Mouse (Mus musculus) hindbrain, embryonic 11.5 days (tissue): Measurements from ENCODE around the gene Tpk1. TPM values are rescaled to one million over a fixed set of nuclear protein-coding genes. Genes with fewer than 3 reads are reported as not detected.

ENCODE experiments used
- ATAC-seq: fragments of 200-750 bp; cut with Nextera tagmentation; 2 replicates; pipeline ENCODE4 v1.8.0; 2017; ENCODE audit warnings: mild to moderate bottlenecking, moderate TSS enrichment, moderate library complexity; ENCODE audit not compliant: low FRiP score
- DNase-seq: peaks from one replicate; pipeline ENCODE4 v3.0.0-alpha.2; 2015; ENCODE audit warnings: low spot score
- H3K27ac ChIP-seq: fragments of 300-500 bp; sonication (generic); 2 replicates; pipeline ENCODE4 v1.5.1; 2014; ENCODE audit warnings: mild to moderate bottlenecking, low read depth, low read length
- H3K27me3 ChIP-seq: fragments of 300-500 bp; sonication (generic); 2 replicates; pipeline ENCODE4 v1.6.1; 2014; ENCODE audit warnings: mild to moderate bottlenecking, low read length, moderate library complexity, mixed read lengths; ENCODE audit not compliant: control insufficient read depth, insufficient read depth
- H3K36me3 ChIP-seq: fragments of 300-500 bp; sonication (generic); 2 replicates; pipeline ENCODE4 v1.6.1; 2014; ENCODE audit warnings: mild to moderate bottlenecking, low read length, moderate library complexity, mixed read lengths; ENCODE audit not compliant: control insufficient read depth, insufficient read depth
- H3K4me1 ChIP-seq: fragments of 300-500 bp; sonication (generic); replicated peaks from 2 replicates; pipeline ENCODE4 v1.6.1; 2014; ENCODE audit warnings: low read length, mixed read lengths; ENCODE audit not compliant: control insufficient read depth, insufficient read depth
- H3K4me2 ChIP-seq: fragments of 300-500 bp; sonication (generic); replicated peaks from 2 replicates; pipeline ENCODE4 v1.6.1; 2014; ENCODE audit warnings: mild to moderate bottlenecking, low read depth, low read length
- H3K4me3 ChIP-seq: fragments of 300-500 bp; sonication (generic); 2 replicates; pipeline ENCODE4 v1.5.1; 2014; ENCODE audit warnings: low read depth, low read length
- H3K9ac ChIP-seq: fragments of 300-500 bp; sonication (generic); 2 replicates; pipeline ENCODE4 v1.6.1; 2014; ENCODE audit warnings: low read depth, low read length
- H3K9me3 ChIP-seq: fragments of 300-500 bp; sonication (generic); 2 replicates; pipeline ENCODE4 v1.6.1; 2016; ENCODE audit warnings: low read length; ENCODE audit not compliant: control insufficient read depth
- WGBS: fragments of 180-500 bp; shearing (Covaris S2); extraction: QIAGEN DNeasy Blood & Tissue Kit; methylation state at CpG from one replicate; pipeline ENCODE4 v1.1.7; 2014; 5-methylcytosine and 5-hydroxymethylcytosine counted together
- polyA plus RNA-seq: library from polyadenylated mRNA; unstranded; fragments of >200 nt; fragmentation: Nextera tagmentation; extraction: Ambion mirVana; gene quantifications from 2 replicates; pipeline ENCODE4 v1.2.1, GENCODE M21; 2014

Tpk1 gene
- polyA plus RNA-seq, 1 experiment from 2014 or later, result 6.5 TPM

GRCm38 (mm10) chr6:43562474-43562873, 103.6 kb downstream of the Tpk1 start:
- Histone ChIP-seq H3K9me3 (no peaks in the 10 kb centered on the region), H3K27ac (no peak overlapping the region), H3K9ac (no peak overlapping the region), H3K4me2 (no peak overlapping the region), H3K27me3 (no peaks in the 10 kb centered on the region), H3K4me1 (no peaks in the 10 kb centered on the region), H3K4me3 (no peak overlapping the region), H3K36me3 (no peaks in the 10 kb centered on the region)
- no peak for DNase-seq
- 88% methylated on average over 4 of the region's 4 CpGs for WGBS
- no peak for ATAC-seq

- Histone ChIP-seq H3K4me3 (no peak overlapping the region), H3K27ac (no peak overlapping the region), H3K27me3 (no peaks in the 10 kb centered on the region), H3K4me1 (no peaks in the 10 kb centered on the region), H3K36me3 (no peaks in the 10 kb centered on the region), H3K9me3 (no peaks in the 10 kb centered on the region), H3K4me2 (no peak overlapping the region), H3K9ac (no peak overlapping the region)
- DNase-seq, result no peak
- WGBS, result 90% methylated on average over 1 of the region's 1 CpGs
- no peak for ATAC-seq
Observed at GRCm38 (mm10) chr6:43551410-43551809, 114.7 kb downstream of the Tpk1 start.

GRCm38 (mm10) chr6:43546537-43546936, 119.5 kb downstream of the Tpk1 start:
- no peaks in the 10 kb centered on the region for H3K36me3 ChIP-seq
- no peaks in the 10 kb centered on the region for H3K4me1 ChIP-seq
- no peaks in the 10 kb centered on the region for H3K9me3 ChIP-seq
- no peak overlapping the region for H3K9ac ChIP-seq
- no peak for DNase-seq
- H3K4me2 ChIP-seq, result no peak overlapping the region
- 84% methylated on average over 1 of the region's 1 CpGs for WGBS
- no peaks in the 10 kb centered on the region for H3K27me3 ChIP-seq
- no peak for ATAC-seq
- H3K4me3 ChIP-seq, result no peak overlapping the region
- no peak overlapping the region for H3K27ac ChIP-seq

- Histone ChIP-seq H3K9ac (no peak overlapping the region), H3K4me3 (no peak overlapping the region), H3K9me3 (no peaks in the 10 kb centered on the region), H3K4me1 (no peaks in the 10 kb centered on the region), H3K36me3 (no peaks in the 10 kb centered on the region), H3K27ac (no peak overlapping the region), H3K27me3 (no peaks in the 10 kb centered on the region), H3K4me2 (no peak overlapping the region)
- no peak for ATAC-seq
- DNase-seq, result no peak
- 88% methylated on average over 2 of the region's 2 CpGs for WGBS
Observed at GRCm38 (mm10) chr6:43537252-43537870, 128.7 kb downstream of the Tpk1 start.

- H3K9me3 ChIP-seq, result no peaks in the 10 kb centered on the region
- no peak overlapping the region for H3K9ac ChIP-seq
- no peaks in the 10 kb centered on the region for H3K36me3 ChIP-seq
- no peaks in the 10 kb centered on the region for H3K27me3 ChIP-seq
- WGBS, result 94% methylated on average over 2 of the region's 2 CpGs
- no peaks in the 10 kb centered on the region for H3K4me1 ChIP-seq
- no peak overlapping the region for H3K4me2 ChIP-seq
- no peak for ATAC-seq
- no peak overlapping the region for H3K4me3 ChIP-seq
- no peak for DNase-seq
- H3K27ac ChIP-seq, result no peak overlapping the region
Observed at GRCm38 (mm10) chr6:43535459-43535858, 130.6 kb downstream of the Tpk1 start.

- no peaks in the 10 kb centered on the region for H3K27me3 ChIP-seq
- no peaks in the 10 kb centered on the region for H3K36me3 ChIP-seq
- H3K4me2 ChIP-seq, result no peak overlapping the region
- H3K9me3 ChIP-seq, result no peaks in the 10 kb centered on the region
- no peak overlapping the region for H3K27ac ChIP-seq
- H3K4me1 ChIP-seq, result no peaks in the 10 kb centered on the region
- ATAC-seq, result no peak
- no peak for DNase-seq
- H3K4me3 ChIP-seq, result no peak overlapping the region
- no peak overlapping the region for H3K9ac ChIP-seq
Observed at GRCm38 (mm10) chr6:43533323-43533722, 132.8 kb downstream of the Tpk1 start.

- Histone ChIP-seq H3K36me3 (no peaks in the 10 kb centered on the region), H3K27me3 (no peaks in the 10 kb centered on the region), H3K9me3 (no peaks in the 10 kb centered on the region), H3K4me1 (no peaks in the 10 kb centered on the region), H3K4me2 (no peak overlapping the region), H3K27ac (no peak overlapping the region), H3K4me3 (no peak overlapping the region), H3K9ac (no peak overlapping the region)
- DNase-seq, result no peak
- no peak for ATAC-seq
- WGBS, result 80% methylated on average over 3 of the region's 3 CpGs
Observed at GRCm38 (mm10) chr6:43532822-43533221, 133.3 kb downstream of the Tpk1 start.

GRCm38 (mm10) chr6:43531996-43532395, 134.1 kb downstream of the Tpk1 start:
- Histone ChIP-seq H3K36me3 (no peaks in the 10 kb centered on the region), H3K27me3 (no peaks in the 10 kb centered on the region), H3K27ac (no peak overlapping the region), H3K4me3 (no peak overlapping the region), H3K9me3 (no peaks in the 10 kb centered on the region), H3K4me2 (no peak overlapping the region), H3K9ac (no peak overlapping the region), H3K4me1 (no peaks in the 10 kb centered on the region)
- DNase-seq, result no peak
- ATAC-seq, result no peak

- no peak overlapping the region for H3K9ac ChIP-seq
- ATAC-seq, result no peak
- no peak overlapping the region for H3K4me2 ChIP-seq
- no peak for DNase-seq
- no peaks in the 10 kb centered on the region for H3K27me3 ChIP-seq
- H3K4me3 ChIP-seq, result no peak overlapping the region
- no peaks in the 10 kb centered on the region for H3K4me1 ChIP-seq
- H3K9me3 ChIP-seq, result no peaks in the 10 kb centered on the region
- H3K27ac ChIP-seq, result no peak overlapping the region
- WGBS, result 79% methylated on average over 3 of the region's 3 CpGs
- no peaks in the 10 kb centered on the region for H3K36me3 ChIP-seq
Observed at GRCm38 (mm10) chr6:43528996-43529395, 137.1 kb downstream of the Tpk1 start.
